Mouse (Mus musculus) cerebellum, adult (tissue): ENCODE data around the gene Ubr3.

Experiments
- ATAC-seq: cut with Nextera tagmentation; 2 replicates; pipeline ENCODE4 v1.9.2; 2017; ENCODE audit warnings: mild to moderate bottlenecking, moderate library complexity, mixed read lengths; ENCODE audit not compliant: insufficient number of reproducible peaks, low FRiP score, low TSS enrichment

The Ubr3 gene

DNA sequence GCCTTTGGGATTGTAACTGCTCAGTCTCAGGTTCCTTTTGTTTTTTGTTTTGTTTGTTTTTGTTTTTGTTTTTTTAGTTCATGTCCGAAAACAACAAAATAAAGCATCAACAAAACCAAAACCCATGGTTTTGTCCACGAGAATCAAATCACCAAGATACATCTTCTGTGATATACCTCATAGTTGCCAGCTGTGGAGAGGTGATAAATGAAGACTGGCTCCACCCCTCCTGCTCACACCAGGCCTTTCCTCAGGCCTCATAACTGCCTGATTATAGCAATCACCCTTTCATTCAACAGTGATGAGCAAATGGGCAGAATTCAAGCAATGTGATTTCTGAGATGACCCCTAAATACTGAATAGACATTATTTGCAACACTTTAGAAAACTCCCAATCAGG is 127.4 kb downstream of the Ubr3 start:
- no peak for ATAC-seq

DNA sequence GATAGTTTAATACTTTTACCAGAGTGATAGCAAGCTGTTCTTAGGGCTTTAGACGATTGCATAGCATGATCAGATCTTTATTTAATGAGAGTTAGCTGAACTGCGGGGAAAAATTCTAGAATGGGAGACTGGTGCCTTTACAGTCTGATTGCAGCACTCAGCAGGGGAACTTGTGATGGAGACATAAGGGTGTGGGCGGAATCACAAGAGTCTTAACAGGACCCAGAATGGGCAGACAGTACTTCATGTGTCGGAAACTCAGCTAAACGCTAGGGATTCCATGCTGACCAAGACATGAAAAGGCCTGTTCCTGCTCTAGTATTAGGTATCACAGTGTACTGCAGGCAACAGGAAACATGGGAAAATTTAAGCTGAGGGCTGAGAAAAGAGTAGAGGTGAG is 128.7 kb downstream of the Ubr3 start:
- ATAC-seq = no peak

DNA sequence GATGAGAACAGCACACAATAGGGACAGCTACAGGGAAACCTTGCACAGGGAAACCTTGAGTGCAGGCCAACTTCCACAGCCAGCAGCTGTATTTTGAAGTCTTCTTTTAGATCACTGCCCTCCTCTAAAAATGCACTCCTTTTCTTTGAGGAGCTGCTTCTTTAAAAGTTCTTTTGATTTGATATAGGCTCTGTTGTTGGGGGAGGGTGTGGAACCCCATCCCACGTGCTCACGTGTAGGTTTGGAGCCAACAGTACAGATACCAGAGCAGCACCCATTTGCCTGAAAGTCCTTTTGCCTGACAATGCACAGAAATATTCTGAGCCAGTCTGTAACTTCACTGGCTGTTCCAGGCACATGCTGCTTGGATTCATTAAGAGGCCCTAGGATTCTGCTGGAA is 134.4 kb downstream of the Ubr3 start:
- no peak for ATAC-seq

DNA sequence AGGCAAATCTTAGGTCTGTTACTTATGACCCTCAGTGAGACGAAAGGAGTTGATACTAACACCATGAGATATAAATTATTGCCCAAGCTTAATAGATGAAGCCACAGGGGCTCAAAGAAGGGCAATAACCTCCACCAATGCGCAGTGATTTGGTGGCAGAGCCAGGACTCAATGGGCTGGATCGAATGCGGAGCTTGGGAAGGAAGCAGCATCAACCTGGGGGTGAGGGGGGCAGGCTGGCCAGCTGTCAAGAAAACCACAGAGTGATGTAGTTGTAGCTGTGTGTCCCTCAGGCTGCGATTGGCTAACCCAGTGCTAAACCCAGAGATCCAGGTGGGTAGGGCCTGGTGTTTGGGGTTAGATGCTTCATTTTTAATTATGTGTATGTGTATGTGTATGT is 137.8 kb downstream of the Ubr3 start:
- ATAC-seq = no peak

DNA sequence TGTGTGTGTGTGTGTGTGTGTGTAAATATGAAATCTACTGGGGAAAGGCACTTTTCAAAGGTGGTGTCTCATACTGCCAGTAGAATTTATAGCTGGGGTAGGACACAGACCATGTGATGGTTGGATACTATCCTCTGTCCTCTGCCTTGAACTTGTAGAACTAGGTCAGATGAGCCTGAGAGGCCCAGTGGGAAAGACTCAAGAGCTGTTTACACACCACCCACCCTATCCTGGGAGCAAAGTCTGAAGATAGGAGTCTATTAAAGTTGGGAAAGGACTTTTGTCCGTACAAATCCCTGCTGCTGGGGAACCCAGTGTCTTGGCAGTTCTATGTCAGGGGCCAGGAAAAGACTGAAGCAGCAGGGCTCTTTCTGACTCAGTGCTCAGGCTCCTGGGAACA is 138.3 kb downstream of the Ubr3 start:
- no peak for ATAC-seq

DNA sequence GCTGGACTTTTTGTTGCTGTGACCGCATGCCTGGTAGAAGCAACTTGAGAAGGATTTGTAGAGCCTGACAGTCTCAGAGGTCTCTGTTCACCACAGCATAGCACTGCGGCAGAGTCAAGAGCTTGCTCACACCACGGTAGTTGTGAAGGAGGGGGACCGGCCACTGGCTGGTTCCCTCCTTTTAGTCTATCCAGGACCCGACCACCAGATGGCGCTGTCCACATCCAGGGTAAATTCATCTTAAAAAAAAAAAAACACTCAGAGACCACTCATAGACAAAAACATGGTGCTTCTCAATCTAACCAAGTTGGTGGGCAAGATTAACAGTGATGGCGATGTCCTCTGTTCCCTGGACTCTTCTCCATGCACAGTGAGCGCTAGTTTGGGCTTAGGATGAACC is 140.2 kb downstream of the Ubr3 start:
- no peak for ATAC-seq

DNA sequence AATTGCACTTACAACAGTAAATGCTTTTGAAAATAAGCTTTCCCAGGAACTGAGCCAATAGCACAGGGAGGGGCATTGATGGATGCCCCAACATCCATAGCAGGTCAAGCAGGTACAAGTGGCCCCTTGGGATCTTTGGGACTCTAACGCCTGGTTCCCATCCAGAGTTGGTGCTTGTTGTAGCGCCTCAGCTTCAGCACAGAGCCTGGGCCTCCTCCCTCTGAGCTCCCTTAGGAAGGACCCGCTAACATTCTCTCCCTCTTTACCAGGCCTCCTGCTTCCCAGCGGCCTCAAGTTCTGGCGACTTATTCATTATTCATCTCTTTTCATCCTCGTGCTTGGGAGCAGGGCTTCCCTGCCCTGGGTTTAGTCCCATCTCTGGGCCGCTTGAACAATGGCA is 141.7 kb downstream of the Ubr3 start, which contains the start of gene Myo3b:
TSS of gene Myo3b (plus strand) at position 375 of the 400 bp plus-strand sequence.
- ATAC-seq = no peak

DNA sequence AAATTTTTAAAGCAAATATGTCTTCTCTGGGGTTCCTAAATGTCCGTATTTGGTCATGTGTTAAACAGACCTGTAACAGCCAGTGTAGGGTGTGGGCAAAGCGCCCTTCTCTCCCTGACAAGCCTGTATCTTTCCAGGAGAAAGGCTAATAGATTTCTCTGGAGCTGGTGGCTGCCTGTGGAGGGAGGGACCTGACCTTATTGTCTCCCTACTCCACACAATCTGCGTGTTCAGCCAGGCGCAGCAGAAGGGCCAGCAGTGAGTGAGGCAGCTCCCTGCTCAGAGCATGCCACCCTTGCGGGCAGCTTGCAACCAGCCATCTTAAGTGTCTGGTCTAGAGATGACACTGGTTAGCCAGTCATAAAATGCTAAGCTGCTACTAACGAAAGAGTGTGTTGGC is 147.4 kb downstream of the Ubr3 start:
- no peak for ATAC-seq

DNA sequence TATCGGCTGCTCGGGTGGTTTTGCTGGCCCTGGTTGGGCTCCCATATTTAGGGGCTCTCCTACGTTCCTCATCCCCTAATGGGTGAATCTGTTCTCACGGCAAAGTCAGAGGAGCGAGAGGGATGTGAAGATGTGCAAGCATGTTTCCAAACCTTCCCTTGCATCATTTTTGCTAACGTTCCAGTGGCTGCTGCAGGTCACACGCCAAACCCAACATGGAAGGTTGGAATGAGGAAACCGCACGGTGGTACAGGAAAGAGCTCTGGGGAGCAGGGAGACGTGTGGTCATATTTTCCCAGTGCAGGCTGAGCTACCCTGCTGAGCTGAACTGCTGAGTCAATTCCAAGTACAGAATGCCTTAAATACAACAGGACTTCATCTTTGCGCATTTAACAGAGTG is 150.8 kb downstream of the Ubr3 start:
- ATAC-seq = no peak

DNA sequence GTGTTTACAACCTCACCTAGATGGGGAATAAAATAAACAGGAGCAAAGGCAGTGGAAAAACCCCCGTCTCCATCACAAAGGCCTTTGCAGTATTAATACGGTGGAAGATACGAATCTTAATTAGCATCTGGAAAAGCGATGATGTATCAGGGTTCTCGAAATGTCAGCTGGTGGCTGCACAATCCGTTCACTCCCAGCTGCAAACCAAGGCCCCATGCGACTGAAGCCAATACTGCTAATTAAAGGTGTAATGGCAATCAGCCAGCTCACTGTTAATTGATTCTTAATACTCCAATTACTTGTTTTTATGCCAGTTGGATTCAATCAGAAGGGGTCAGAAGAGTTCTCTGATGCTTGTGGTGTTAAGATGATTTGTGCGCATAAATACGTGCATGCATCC is 156.8 kb downstream of the Ubr3 start:
- ATAC-seq = no peak

DNA sequence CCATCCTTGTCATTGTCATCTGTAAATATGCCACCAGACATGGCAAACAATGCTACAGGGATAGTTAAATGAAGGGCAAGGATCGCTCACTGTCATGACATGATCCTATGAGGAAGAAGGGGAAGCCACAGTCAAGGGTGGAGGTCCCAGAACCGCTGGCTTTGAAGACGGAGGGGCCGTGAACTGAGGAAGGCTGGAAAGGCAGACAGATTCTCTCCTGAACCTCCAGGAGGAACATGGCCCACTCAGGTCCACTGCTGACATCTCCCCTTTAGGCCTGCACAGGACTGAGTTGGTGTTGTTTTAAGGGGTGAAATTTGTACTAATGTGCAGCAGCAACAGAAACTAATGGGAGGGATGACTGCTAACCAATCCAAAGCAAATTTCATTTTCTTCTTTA is 161.2 kb downstream of the Ubr3 start:
- ATAC-seq = no peak

DNA sequence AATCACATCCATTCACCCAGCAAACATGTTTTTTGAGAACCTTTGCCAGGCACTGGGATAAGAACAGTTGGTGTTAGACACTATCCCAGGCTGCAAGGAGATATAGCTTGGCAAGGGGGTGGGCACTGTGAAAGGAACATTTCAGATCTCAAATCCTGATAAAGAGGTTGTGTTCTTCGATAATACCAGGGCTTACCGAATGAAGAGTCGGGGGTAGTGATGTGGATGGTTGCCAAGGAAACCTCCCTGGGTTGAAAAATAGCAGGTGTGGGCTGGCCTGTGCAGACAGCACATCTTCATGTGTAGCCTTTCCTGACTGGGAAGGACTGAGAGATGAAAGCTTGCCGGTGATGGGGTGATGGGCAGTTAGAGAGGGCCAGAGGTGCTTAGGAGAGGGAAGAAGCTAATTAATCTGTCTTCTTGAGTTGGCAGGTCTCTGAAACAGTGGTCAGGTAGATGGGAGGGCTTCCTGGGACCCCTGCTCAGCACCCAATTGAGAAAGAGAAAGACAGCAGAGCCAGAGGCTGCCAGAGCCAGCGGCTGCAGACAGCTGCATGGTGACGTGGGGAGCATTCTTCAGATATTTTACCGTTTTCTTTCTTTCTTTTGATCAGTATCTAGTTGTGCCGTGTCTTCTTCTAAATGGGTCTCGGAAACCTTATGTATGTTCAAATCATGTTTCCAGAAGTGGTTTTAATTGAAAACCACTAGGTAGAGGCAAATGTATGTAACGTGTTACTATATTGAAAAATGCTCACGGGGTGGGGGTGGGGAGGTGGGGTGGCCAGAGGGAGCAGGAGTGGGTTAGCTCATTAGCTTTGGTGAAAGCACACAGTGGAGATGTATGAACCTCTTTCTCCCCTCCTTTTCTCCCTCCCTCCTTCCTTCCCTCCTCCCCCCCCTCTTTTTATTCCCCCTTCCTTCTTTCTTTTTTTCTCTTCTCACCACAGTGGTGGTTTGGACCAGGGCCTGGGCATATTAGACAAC is 163.6 kb downstream of the Ubr3 start:
- ATAC-seq = no peak

DNA sequence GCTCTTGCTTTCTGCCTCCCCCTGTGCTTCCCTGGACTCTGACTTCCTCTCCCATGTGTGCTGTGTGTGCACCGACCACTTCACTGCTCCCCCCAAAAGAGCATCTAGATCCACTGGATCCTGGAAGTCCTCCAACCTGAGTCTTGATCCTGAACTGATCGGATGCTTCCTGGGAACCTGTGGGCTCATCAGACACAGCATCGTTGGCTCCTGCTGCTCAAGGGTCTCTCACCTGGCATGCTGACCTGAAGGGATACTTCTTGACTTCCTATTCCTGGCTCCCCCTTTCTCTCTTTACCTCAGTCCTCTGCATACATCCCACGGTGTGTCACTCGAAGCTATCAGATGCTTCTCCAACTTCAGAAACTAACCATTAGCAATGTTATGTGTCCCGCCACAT is 168.1 kb downstream of the Ubr3 start:
- no peak for ATAC-seq

DNA sequence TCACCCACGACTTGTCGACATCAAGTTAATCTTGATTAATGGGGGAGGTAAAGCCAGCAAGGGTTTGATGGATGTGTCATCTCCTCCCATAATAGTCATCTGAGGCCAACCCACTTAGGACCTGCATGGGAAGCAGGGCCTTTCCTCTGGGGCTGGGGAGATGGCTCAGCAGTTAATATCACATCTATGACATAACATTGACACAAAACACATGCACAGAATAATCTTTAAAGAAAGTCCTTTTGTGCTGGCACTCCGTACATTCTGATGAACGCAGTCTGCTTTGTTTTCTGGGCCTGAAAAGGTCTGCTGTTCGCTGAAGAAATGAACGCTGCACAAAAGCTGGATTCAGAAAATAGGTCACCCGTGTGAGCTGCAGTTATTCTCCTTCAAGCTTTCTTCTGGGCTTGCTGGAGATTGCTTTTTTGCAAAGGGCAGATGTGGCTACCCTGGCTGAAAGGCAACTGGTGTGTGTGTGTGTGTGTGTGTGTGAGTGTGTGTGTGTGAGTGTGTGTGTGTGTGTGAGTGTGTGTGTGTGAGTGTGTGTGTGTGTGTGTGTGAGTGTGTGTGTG is 168.8 kb downstream of the Ubr3 start:
- ATAC-seq = no peak

DNA sequence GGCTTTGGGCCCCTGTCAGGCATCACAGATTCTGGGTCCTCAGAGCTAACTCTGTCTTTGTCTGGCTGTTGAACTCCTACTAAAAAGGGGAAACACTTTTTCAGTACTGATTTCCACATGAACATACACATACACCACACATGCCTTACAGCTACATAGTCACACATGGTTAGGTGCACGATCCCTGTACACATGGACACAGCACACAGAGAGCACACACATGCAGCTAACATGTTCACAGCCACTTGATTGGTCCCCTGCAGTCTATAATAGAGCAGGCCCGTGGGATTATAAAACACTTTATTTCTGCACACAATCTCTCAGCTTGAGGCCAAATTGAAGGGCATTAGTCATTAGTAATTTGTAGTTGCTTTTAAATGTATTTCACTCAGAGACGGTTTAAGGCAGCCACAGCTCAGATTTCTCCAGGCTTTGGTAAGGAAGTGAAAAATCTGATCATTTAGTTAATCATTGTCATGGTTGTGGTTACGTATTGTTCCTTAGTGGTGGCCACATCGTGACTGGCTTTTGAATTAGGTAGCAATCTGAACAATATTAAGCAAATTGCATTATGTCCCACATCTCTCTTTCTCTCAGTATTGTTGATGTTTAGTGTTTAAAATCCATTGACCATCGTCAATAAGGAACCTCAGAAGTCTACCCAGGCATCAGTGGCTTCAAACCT is 169.4 kb downstream of the Ubr3 start:
- no peak for ATAC-seq

DNA sequence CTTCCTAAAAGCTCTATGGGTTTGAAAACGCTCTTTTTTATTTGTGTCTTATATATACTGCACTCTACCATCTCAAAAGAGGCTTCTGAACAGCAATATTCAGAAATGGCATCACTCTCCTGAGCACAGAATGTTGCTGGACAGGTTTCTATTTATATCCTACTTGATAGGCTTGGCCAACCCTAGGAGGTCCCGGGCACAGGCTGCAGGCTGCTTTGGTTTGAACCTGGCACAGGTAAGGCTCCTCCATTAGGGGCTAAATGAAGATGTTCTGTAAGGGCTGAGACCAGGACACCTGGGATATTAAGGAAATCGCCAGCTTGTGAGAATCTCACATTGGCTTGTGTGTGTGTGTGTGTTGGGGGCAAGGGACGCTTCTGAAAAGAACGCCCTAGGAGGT is 172.8 kb downstream of the Ubr3 start:
- no peak for ATAC-seq
